Mouse (Mus musculus): ENCODE data around the gene Heyl.

DNA sequence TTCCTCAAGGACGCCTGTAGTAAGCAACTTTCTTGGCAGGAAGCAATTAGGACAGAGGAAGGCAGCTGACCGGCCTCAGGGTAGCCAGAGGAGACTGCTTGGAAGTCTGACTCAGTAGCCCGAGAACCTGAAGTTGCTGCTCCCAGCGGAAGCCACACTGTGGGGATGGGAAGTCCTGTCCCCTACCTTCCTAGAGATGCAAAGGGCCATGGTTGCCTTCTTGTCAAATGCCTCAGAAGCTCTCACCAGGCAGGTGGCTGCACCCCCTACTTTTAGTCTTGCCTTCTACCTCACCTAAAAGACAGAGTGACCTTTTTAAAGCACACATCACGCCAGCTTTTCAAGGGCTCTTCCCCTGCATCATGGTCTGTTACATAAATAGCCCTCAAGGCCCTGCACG, 36.7 kb upstream of the Heyl start:
- TF ChIP-seq NELFE (IDR thresholded peaks at IDR 0.05; ENCODE audit: low read depth, low read length): no peak
- TF ChIP-seq MAX (IDR thresholded peaks at IDR 0.05; ENCODE audit: low read length): no peak
- TF ChIP-seq SMC3 (IDR thresholded peaks at IDR 0.05; ENCODE audit: low read depth, low read length): no peak
- no peak for TF ChIP-seq CTCF (IDR thresholded peaks at IDR 0.05 in 2 of 3, conservative IDR thresholded peaks at IDR 0.05 in 1 of 3; ENCODE audit: control insufficient read depth in 1 of 3, insufficient read depth in 1 of 3, low read depth in 2 of 3, low read length in 3 of 3, poor library complexity in 1 of 3, severe bottlenecking in 1 of 3)
- no peak for TF ChIP-seq POLR2A (IDR thresholded peaks at IDR 0.05; ENCODE audit: control insufficient read depth in 1 of 2, insufficient read depth in 1 of 2, low read depth in 1 of 2, low read length in 2 of 2, poor library complexity in 1 of 2)
- no peak for TF ChIP-seq JUND (IDR thresholded peaks at IDR 0.05; ENCODE audit: low read depth, low read length)
- TF ChIP-seq NRF1 (IDR thresholded peaks at IDR 0.05; ENCODE audit: insufficient read depth, low read depth, low read length, poor library complexity, severe bottlenecking): no peak

Measured in MEL (cell line).